Mouse (Mus musculus): ENCODE results near the gene Slc23a2.
A peak's percentile ranks its signal among the peaks of the same experiment; 100 is the strongest.

Gene Slc23a2

DNA sequence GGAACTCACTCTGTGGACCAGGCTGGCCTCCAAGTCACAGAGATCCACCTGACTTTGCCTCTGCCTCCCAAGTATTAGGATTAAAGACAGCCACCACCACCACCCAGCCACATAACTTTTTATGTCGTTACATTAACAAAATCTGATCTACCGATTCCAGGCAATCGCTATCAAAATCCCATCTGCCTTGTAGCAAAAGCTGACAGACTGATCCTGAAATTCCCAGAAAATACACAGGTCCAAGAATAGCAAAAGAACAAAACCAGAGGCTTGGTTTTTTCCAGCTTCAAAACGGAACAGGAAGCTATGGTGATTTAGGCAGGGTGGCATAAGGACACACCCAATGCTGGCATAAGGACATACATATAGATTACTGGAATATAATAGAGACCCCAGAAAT, 10.2 kb downstream of the Slc23a2 start:
- DNase-seq (ENCODE audit: low spot score in 2 of 2), result no peak

DNA sequence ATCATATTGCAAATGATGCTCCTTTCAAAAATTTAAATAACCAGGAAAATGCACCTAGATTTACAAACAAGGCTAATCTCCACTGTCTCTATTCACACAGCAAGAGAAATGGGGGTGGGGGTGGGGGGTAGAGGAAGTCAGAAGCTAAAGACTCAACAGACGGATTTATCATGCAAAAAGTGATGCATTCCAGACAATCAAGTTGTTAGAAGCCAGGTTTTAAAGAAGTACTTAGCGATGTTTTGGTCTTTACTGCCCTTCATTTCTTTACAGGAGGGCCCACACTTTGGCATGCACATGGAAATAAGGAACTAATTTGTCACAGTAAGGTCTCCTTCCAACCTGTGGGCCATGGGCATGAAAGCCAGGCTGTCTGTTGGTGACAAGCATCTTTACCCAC, 11.5 kb downstream of the Slc23a2 start:
- no peak for DNase-seq (ENCODE audit: low spot score in 2 of 2)

DNA sequence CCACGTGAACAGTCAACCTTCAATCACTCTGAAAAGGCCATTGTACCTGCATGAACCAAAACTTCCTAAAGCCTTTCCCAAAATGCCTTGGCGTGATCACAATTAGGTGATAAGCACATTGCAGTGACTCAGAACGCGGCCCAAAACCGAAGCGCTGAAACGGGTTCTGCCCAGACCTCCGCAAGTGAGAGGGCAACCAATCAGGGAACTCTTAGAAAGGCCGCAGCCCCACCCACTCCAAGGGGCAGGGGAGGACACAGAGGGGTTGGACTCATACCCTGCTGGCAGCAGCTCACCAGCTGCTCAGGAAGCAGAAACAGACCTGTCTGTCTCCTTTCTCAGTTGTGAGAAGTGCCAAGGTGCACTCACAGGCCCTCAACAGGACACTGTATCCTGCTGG, 13.6 kb downstream of the Slc23a2 start:
- peak in 1 of 2 experiments; percentile 84 for DNase-seq (ENCODE audit: low spot score in 2 of 2)

DNA sequence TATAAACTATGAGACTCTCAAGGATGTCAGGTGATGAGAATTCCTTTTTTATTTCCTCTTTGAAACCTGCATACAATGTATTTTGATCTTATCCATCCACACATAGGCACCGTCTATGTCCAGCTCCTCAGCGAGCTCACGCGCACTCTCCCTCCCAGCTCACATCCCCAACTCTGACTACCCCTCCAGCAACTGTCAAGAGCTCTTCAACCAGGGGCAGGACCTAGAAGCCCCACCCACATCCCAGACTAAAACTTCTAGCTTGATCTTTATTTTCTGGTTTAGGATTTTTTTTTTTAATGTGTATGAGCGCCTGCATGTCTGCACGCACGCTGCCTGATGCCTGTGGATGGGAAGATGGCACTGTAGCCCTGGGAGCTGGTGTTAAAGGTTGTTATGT, 14.9 kb downstream of the Slc23a2 start:
- no peak for DNase-seq (ENCODE audit: low spot score in 2 of 2)

DNA sequence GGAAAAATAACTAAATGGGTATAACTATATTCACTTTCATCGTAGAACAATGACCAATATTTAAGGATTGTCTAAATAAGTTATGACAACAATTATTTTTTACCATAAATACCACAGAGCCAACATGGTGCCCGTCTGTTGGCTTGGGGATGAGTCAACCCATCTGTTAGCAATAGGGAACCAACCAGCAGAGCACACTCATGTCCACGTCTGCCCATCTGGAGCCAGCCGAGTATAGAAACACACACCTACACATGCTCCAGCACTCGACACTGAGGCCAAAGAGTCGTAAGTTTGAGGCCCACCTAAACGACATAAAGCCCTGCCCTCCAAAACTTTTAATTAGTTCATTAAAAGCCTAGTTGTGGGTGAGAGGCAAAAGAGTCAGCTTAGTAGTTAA, 15.7 kb downstream of the Slc23a2 start:
- DNase-seq (ENCODE audit: low spot score in 2 of 2), result no peak

DNA sequence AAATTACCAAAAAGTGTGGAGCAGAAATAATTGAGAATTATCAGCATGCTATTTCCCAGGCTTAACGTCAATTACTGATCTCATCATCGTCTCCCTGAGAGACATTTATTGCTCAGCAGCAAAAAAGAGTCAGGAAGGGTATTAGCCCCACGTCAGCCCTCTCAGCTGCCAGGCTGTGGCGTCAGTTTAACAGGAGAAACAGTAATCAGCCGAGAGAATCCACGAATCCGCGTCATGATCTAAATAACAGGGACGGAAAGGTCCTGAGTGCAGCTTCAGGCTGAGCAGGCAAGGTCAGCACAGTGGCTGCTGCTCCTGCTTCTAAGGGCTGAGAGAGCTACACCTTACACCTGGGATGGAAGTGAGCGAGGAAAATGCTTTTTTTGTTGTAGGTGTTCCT, 17.0 kb downstream of the Slc23a2 start:
- no peak for DNase-seq (ENCODE audit: low spot score in 2 of 2)

DNA sequence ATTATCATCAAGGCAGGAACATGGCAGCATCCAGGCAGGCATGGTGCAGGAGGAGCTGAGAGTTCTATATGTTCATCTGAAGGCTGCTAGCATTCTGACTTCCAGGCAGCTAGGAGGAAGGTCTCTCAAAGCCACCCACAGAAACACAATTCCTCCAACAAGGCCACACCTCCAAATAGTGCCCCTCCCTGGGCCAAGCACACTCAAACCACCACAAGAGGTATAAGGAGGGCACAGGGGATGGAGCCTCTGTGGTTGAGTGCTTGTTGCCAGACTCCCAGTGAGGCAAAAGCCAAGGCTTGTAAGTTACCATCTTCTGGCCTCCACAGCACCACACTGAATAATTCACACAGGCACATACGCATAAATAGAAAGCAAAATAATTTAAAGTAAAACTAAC, 18.6 kb downstream of the Slc23a2 start:
- DNase-seq (ENCODE audit: low spot score in 2 of 2), result no peak

DNA sequence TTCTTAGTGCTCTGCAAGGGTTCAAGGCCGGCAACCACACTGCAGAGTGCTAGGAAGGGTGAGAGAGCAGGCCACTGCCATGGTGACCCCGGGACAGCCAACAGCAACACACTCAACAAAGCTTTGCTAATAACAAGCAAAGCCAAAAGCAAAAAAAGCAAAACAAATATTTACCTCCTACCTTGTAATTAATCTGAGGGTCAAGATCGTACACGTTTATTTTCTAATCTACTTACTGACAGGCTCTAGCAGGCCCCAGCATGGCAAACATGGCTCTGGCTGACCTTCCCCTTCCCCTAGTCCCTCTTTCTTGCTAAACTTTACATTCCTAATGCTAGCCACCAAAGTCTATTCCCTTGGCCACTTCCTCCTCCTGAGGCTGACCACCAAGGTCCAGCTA, 21.8 kb downstream of the Slc23a2 start:
- DNase-seq (ENCODE audit: low spot score in 2 of 2), result peak in 1 of 2 experiments; percentile 59

DNA sequence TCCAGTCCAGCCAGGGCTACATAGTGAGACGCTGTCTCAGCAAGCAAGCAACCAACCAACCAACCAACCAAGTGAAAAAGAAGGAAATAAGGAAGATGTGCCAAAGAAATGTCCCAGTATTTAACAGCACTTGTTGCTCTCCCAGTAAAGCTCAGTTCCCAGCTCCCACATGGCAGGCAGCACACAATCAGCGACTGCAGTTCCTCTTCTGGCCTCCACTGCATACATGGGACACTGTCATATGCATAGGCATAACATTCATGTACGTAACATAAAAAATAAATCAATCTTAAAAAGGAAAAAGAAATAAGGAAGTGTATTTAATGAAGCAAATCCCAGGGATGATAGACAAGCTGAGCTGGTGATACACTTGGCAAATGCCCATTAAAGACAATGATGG, 23.9 kb downstream of the Slc23a2 start:
- DNase-seq (ENCODE audit: low spot score in 2 of 2), result no peak

DNA sequence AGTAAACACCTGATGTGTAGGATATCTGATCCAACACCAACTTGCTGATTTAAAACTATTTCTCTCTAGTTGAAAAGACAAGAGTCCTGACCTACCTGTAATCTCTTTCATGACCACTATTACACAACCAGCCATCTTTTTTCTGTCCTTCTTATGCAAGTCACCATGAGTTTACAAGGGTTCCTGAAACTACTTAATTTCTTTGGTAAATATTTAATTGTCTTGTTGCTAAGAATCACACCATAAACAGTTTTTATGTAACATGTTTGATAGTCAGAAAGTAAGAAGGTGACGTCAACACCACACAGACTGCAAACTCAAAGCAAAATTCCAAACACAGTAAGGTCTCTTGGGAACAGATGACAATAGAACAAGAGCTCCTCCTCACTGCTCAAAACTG, 26.3 kb downstream of the Slc23a2 start:
- DNase-seq (ENCODE audit: low spot score in 2 of 2), result no peak

DNA sequence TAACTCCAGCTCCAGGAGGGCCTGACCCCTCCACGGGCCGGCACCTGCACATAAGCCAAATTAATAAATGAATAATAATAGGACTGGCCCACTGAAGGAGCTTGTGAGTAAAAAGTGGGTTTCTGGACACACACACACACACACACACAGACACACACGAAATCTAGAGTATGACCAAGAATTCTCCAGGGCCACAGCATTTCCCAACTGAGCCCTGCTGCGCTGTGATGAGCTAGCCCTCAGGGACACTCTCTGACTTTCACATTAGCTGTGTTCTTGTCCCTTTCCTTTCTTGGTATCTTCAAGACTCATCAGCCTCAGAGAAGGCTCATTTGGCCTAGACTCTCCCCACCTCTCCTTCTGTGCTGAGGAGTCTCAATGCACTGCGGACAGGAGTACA, 29.0 kb downstream of the Slc23a2 start:
- DNase-seq (ENCODE audit: low spot score in 2 of 2), result no peak

DNA sequence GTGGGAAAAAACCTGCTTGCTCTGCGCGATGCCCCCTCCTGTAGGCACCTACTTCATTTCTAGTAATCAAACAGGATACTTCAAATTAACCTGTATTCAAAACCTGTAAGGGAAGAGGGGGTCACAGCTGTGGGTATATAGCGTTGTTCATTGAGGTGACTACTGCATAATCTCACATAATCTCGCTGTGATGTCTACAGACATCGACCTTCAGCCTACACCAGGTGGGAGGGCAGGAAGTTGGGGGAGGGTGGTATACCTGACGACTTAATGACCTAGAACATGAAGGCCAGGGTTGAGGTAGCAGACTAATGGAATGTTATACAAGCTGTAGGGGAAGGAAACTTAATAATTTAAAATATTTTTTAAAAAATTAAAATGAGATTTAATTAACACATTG, 29.6 kb downstream of the Slc23a2 start:
- DNase-seq (ENCODE audit: low spot score in 2 of 2), result no peak

DNA sequence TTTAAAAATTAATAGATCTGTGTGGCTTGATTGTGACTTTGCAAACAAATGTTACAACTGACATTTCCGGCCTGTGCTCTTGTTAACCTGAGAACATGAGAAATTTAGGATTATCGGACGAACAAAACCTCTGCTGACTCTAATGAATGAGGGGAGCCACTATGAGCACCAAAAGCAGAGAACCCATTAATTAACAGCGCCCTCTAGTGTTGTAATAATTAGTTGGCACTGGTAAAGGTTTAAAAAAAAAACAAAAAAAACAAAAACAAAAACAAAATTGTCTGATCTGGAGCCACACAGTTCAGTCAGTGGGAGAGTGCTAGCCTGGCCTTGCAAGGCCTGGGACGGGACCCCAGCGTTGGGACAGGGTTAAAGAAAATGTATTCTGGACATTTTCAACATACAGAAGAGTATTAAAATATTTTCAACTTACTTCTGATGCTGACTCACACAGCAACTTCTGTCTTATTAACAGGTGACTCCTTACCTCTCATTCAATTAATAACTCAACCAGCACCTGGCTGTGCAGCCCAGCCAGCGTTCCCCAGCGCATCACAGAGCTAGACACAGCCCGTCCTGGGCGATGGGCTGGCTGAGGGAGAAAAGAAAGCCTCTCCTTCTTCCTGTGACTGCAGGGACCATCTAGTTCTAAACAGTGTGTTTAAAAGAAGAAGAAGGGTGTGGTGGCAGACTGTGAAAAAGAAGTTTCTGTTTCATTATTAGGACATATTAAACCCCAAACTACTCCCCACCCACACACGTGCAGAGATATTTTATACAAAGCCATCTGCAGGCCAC, 30.7 kb downstream of the Slc23a2 start:
- DNase-seq (ENCODE audit: low spot score in 2 of 2), result no peak

DNA sequence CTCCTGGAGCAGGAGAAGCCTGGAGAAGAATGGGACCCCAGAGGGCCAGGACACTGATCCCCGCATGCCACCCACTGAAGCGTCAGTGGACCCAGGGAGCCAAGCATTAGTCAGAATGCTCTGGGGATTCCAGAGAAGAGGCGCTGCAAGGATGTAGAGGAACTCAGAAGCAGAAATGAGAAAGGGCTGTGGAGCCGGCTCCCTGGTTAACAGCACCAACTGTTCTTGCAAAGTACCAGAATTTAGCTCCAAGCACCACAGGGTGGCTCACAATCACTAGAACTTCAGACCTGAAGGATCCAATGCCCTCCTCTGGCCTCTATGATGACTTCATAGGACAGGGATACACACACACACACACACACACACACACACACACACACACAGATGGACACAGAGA, 32.6 kb downstream of the Slc23a2 start:
- no peak for DNase-seq (ENCODE audit: low spot score in 2 of 2)

DNA sequence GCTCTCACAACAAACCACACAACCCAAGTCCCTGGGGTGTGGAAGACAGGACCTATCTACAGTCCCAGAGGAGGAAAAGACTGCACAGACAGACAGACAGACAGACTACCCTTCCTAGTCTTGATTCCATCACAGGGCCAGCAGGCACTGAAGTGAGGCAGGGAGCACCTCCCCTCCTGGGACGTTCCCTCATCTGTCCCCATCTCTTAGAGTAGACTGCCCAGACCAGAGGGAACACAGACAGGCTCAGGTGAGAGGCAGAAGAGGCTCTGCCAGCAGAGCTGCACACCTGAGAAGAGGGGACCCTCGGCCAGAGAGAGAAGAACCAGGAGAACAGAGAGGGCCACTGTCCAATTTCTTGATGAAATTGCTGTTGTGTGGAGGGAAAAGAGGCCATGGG, 33.0 kb downstream of the Slc23a2 start:
- DNase-seq (ENCODE audit: low spot score in 2 of 2), result no peak

DNA sequence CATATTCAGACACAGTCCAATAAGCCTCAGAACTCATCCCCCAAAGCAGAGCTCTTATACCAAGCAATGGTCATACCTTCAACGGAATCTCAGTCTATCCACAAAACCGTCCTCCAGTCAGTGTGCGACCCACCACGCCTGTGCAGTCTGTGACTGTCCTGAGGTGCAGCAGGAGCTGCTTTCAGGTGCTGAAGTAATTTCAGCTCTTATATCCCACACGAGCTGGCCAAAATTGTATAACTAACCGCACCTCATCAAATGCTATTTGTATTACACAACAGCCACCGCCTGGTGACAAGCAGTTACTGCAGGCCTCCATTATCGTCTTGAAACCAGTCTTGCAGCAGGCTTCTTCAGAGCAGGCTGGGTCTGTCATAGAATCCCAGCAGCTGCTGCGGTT, 33.6 kb downstream of the Slc23a2 start:
- DNase-seq (ENCODE audit: low spot score in 2 of 2), result peak; percentile 57 to 66

DNA sequence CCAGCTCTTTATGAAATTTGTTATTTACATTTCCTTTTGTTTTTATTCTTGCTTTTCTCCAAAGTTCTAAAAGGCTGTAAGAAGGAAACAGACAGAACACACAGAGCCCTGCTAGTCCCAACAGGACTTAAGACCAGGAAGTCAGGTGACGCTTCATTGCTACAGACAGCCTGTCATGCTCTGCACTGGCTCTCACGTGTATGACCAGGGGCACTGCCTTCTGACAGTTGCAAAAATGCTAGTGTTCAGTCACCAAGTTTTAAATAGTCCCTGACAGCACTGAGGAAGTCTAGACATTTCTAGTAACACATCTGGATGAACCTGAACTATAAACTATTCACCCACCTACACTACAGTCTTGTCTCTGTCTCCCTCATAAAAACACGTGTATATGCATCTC, 34.2 kb downstream of the Slc23a2 start:
- DNase-seq (ENCODE audit: low spot score in 2 of 2), result no peak

DNA sequence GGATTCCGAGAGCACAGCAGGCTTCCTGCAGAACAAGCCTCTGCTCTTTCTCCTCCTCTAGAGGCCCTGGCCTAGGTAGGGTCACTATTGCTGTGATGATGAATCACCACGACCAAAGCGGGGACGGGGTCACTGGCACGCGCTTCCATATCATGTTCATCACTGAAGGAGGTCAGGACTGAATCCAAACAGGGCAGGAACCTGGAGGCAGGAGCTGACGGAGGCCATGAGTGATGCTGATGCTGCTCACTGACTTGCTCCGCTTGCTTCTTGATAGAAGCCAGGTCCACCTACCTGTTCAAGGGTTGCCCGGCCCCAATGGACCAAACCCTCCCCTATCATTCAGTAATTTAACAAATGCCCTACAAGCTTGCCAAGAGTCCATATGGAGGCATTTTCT, 35.9 kb downstream of the Slc23a2 start:
- DNase-seq (ENCODE audit: low spot score in 2 of 2), result no peak

DNA sequence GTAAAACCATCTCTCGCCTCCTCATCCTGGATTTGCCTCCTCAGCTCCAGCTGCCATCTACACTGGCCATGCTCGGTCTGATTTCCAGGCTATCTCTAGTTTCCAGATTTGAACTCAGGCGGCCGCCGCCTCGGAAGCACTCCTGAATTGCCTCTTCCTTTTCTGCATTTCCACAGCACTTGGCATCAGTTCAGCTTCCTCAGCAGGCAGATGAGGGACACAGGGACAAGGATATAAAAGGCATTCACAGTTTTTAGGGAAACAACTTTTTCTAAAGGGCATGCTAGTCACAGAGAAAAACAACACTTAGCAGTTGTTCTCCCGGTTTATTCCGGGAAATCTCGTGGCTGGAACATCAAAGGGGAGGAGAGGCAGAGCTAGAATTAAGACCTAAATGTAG, 37.3 kb downstream of the Slc23a2 start:
- no peak for DNase-seq (ENCODE audit: low spot score in 2 of 2)

DNA sequence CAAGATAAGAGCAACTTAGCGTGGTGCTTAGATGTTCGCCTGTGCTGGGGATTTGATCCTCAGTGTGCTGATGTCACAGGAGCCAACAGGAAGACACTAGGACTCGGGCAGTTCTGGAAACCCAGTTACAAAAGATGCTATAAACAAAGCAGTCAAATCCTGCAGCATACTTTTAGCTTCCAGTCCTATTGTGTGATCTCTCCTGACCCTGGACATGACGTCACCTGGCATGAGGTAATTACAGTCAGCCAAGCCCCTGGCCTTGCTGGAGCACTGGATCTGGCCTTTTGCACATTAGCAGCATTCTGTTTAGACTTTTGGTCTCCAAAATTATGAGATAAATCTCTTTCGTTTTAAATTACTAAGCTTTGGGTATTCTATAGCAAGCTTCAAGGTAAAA, 38.8 kb downstream of the Slc23a2 start:
- no peak for DNase-seq (ENCODE audit: low spot score in 2 of 2)

DNA sequence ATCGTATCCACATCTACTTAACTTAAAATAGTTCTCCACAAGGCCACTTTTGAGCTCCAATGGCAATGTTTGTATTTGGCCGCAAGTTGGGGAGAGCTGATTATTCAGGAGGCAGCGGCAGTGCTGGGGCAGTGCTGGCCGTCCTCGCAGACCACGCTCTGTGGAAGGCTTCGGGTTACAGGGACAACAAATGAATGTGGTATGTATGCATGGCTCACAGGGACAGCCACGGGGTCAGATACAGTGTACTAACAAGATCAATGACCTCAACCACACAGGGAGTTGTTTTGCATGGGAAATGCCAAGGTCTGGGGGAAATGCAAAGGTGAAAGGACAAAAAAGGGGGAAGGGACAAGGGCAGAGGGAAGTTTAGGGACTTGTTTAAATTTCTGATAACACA, 41.6 kb downstream of the Slc23a2 start:
- no peak for DNase-seq (ENCODE audit: low spot score in 2 of 2)

DNA sequence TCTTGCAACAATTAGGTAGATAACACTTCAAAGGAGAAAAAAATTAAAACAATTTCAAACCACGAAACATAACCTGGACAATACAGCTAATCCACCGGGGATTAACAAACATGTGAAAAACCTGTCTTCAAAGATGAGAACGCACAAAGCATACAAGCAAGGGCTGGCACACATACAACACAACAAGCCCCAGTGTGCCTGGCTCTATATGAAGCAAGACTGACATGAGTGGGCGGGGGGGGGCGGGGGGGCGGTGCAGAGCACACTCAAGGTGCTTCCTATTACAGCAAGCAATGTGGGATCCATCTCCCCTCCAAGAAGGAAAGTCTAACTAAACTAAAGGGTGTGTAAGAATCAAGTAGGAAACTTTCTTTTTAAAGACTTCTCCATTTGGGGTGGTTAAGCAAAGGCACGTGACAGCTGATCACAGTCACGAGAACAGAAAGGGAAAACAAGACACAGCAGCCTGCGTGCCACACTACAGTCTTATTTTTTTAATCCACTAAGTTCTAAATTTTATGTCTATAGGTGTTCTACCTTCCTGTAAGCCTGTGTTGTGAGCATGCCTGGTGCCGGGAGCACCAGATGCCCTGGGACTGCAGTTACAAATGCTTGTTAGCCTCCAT, 42.3 kb downstream of the Slc23a2 start:
- no peak for DNase-seq (ENCODE audit: low spot score in 2 of 2)

DNA sequence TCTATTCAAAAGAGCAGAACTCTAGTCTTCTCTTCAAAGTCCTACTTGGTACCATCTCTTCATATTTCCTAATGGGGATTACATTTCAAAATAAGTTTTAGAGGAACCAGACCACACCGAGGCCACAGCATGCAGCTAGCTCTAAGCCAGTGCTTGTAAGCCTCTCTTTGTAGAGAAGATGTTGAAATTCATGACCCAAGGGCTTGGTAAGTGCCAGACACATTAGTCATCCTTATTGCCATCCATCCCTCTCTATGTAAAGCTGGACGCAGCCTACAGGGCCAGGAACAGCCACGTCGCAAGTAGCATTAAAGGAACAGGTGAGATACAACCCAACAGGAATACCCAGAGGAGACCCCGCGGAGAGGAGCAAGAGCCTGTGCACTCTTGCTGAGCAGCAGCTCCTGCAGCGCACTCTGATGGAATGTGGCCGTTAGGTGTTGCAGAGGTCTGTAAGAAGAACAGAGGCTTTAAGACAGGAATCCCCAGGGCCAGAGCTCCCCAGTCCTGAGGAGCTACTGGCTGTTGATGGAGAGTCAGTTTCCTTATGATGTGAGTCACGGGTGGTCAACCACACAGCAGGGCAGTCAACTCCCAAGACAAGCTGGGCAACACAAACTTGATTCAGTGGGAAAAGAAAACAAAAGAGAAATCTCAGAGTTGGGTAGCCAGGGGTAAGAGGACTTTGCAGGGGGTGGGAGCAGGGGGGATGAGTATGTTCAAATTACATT, 45.8 kb downstream of the Slc23a2 start:
- DNase-seq (ENCODE audit: low spot score in 2 of 2), result no peak

Measured in urinary bladder, adult 18-20 months (tissue).